Mouse (Mus musculus) heart, adult 9 months (tissue): Measurements from ENCODE around the gene Syt6.

ENCODE experiments used
- DNase-seq, 2 experiments: peaks; one replicate each; pipeline ENCODE4 v3.0.0; 2022; ENCODE audit warnings: low spot score in 2 of 2

The Syt6 gene

GRCm38 (mm10) chr3:103575156-103575892 lies at the start of gene Syt6:
Gene Syt6 (plus strand): TSS chr3:103575231.
- no peak for DNase-seq

- no peak for DNase-seq
Measured at GRCm38 (mm10) chr3:103526201-103526704, 48.8 kb upstream of the Syt6 start.

GRCm38 (mm10) chr3:103526864-103527263 lies 48.2 kb upstream of the Syt6 start:
- DNase-seq, result no peak

- DNase-seq, result no peak
Measured at GRCm38 (mm10) chr3:103534036-103534435, 41.0 kb upstream of the Syt6 start.

GRCm38 (mm10) chr3:103535207-103535606 lies 39.8 kb upstream of the Syt6 start:
- DNase-seq, result no peak

GRCm38 (mm10) chr3:103539148-103539547 lies 35.9 kb upstream of the Syt6 start:
- no peak for DNase-seq

GRCm38 (mm10) chr3:103546166-103546565 lies 28.9 kb upstream of the Syt6 start:
- DNase-seq, result no peak

- DNase-seq, result no peak
Measured at GRCm38 (mm10) chr3:103546626-103547025, 28.4 kb upstream of the Syt6 start.

GRCm38 (mm10) chr3:103550236-103550635 lies 24.8 kb upstream of the Syt6 start:
- DNase-seq, result no peak

- DNase-seq, result no peak
Measured at GRCm38 (mm10) chr3:103567226-103567625, 7.8 kb upstream of the Syt6 start.

GRCm38 (mm10) chr3:103572526-103572925 lies 2.5 kb upstream of the Syt6 start:
- DNase-seq, result no peak

- DNase-seq, result no peak
Measured at GRCm38 (mm10) chr3:103573106-103573790, 1.8 kb upstream of the Syt6 start.

GRCm38 (mm10) chr3:103573791-103574166 lies 1.3 kb upstream of the Syt6 start:
- DNase-seq, result no peak

- DNase-seq, result no peak
Measured at GRCm38 (mm10) chr3:103574566-103575155, 370 bp upstream of the Syt6 start.

GRCm38 (mm10) chr3:103575893-103576641 lies 1.0 kb downstream of the Syt6 start:
- DNase-seq, result no peak

GRCm38 (mm10) chr3:103587136-103587535 lies 12.1 kb downstream of the Syt6 start:
- no peak for DNase-seq

- no peak for DNase-seq
Measured at GRCm38 (mm10) chr3:103587672-103588071, 12.6 kb downstream of the Syt6 start.

- DNase-seq, result peak; percentile 13 to 57
Measured at GRCm38 (mm10) chr3:103589636-103590035, 14.6 kb downstream of the Syt6 start.

GRCm38 (mm10) chr3:103592636-103593035 lies 17.6 kb downstream of the Syt6 start:
- no peak for DNase-seq

- DNase-seq, result no peak
Measured at GRCm38 (mm10) chr3:103593631-103594030, 18.6 kb downstream of the Syt6 start.

- no peak for DNase-seq
Measured at GRCm38 (mm10) chr3:103595271-103595810, 20.3 kb downstream of the Syt6 start.

GRCm38 (mm10) chr3:103597586-103597985 lies 22.6 kb downstream of the Syt6 start:
- DNase-seq, result no peak
